ENCODE assay signal across 1 mouse cellular context in genomic region chr3:138144642-138145171, GRCm38 (mm10).
TF ChIP-seq lines count a peak whose summit lies in the region.

Mttp (minus strand) TSS chr3:138144968.

TF ChIP-seq in MEL, 35 proteins besides CTCF, POLR2A, EP300 and RAD21 (continued from another document):
- TF ChIP-seq ELF1 (IDR thresholded peaks at IDR 0.05; ENCODE audit: low read depth, low read length) (0 out of 2 replicates have a peak, but pooled peaks have one; percentile 27), POLR2AphosphoS2 (IDR thresholded peaks at IDR 0.05; ENCODE audit: low read length) (peak; percentile 69; the same call in 1 of the 2 replicates), GATA1 (IDR thresholded peaks at IDR 0.05; ENCODE audit: low read depth, low read length) (peak; percentile 79), BHLHE40 (IDR thresholded peaks at IDR 0.05; ENCODE audit: borderline replicate concordance, low read depth, low read length) (peak; percentile 65; the same call in 1 of the 2 replicates), ZKSCAN1 (IDR thresholded peaks at IDR 0.05; ENCODE audit: low read depth, low read length) (no peak), JUND (IDR thresholded peaks at IDR 0.05; ENCODE audit: low read depth, low read length) (peak; percentile 54; the same call in 1 of the 2 replicates), SMC3 (IDR thresholded peaks at IDR 0.05; ENCODE audit: low read depth, low read length) (peak; percentile 95)
